Mouse (Mus musculus): ENCODE measurements around the gene Ropn1l.
A peak's percentile ranks its signal among the peaks of the same experiment; 100 is the strongest.

Gene Ropn1l

GRCm38 (mm10) chr15:31453098-31453916, at the start of gene Ropn1l:
Gene Ropn1l, minus strand, starts transcription at chr15:31453737.
- peak; percentile 62 to 76 for DNase-seq (ENCODE audit: low spot score in 2 of 2)

GRCm38 (mm10) chr15:31502996-31503395, 49.5 kb upstream of the Ropn1l start:
- no peak for DNase-seq (ENCODE audit: low spot score in 2 of 2)

DNA sequence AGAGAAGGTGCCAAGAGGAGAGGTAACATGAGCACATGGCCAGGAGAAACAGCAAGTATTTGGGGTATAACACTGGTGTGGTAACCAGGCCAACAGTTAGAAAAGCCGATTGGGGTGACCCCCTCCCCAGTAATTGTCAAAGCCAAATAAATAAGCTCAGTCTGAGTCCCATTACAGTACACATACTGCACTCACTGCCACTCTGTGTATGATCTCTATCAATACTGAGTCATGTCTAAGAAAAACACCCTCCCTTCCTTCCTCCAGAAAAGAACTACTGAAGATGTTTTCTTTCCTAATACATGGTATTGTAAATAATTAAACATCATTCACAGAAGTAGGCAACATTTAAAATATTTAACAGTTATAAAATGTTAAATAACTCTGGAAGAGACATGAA, 48.8 kb upstream of the Ropn1l start:
- DNase-seq (ENCODE audit: low spot score in 2 of 2): no peak

- DNase-seq (ENCODE audit: low spot score in 2 of 2): no peak
Measured at GRCm38 (mm10) chr15:31494803-31495202, 41.3 kb upstream of the Ropn1l start.

- DNase-seq (ENCODE audit: low spot score in 2 of 2): no peak
Measured at GRCm38 (mm10) chr15:31494310-31494709, 40.8 kb upstream of the Ropn1l start.

- DNase-seq (ENCODE audit: low spot score in 2 of 2): no peak
Measured at GRCm38 (mm10) chr15:31487407-31487806, 33.9 kb upstream of the Ropn1l start.

GRCm38 (mm10) chr15:31476678-31477077, 23.1 kb upstream of the Ropn1l start:
- DNase-seq (ENCODE audit: low spot score in 2 of 2): no peak

- no peak for DNase-seq (ENCODE audit: low spot score in 2 of 2)
Measured at GRCm38 (mm10) chr15:31472645-31473574, 19.4 kb upstream of the Ropn1l start.

DNA sequence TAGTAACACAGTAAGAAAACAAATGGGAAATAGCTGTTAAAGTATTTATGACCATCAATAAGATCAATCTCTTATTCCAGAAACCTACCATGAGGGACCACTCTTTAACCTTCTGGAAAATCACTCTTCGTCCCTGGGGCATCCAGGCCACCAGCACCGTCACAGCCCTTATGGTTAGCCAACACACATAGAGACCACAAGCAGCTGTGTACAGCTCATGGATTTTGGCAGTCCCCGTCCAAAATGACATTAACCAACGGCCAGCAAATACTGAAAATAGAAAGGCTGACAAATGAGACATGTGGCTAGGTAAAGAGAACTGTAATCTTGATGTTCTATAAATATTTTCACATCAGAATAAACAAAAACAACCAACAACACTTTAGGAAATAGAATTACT, 18.0 kb upstream of the Ropn1l start:
- DNase-seq (ENCODE audit: low spot score in 2 of 2): no peak

- no peak for DNase-seq (ENCODE audit: low spot score in 2 of 2)
Measured at GRCm38 (mm10) chr15:31469497-31469896, 16.0 kb upstream of the Ropn1l start.

GRCm38 (mm10) chr15:31468806-31469205, 15.3 kb upstream of the Ropn1l start:
- DNase-seq (ENCODE audit: low spot score in 2 of 2): no peak

DNA sequence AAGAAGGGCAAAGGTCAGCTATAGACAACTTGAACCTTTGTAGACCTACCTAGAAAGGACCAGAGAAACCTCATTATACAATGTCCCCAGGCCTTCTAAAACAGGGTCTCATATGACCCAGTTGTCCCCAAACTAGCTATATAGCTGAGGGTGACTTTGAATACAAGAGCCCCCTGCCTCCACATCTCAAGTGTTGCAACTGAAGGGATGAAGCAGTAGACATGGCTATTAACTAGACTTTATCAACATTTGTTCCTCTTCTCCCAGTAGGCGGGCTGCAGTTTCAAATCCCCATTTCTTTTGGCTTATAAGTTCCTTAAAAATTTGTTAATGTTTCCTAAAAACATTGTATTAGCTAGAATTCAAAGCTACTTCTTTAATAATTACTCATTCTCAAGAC, 13.2 kb upstream of the Ropn1l start:
- DNase-seq (ENCODE audit: low spot score in 2 of 2): no peak

- DNase-seq (ENCODE audit: low spot score in 2 of 2): no peak
Measured at GRCm38 (mm10) chr15:31466295-31466694, 12.8 kb upstream of the Ropn1l start.

GRCm38 (mm10) chr15:31465806-31466205, 12.3 kb upstream of the Ropn1l start:
- DNase-seq (ENCODE audit: low spot score in 2 of 2): no peak

DNA sequence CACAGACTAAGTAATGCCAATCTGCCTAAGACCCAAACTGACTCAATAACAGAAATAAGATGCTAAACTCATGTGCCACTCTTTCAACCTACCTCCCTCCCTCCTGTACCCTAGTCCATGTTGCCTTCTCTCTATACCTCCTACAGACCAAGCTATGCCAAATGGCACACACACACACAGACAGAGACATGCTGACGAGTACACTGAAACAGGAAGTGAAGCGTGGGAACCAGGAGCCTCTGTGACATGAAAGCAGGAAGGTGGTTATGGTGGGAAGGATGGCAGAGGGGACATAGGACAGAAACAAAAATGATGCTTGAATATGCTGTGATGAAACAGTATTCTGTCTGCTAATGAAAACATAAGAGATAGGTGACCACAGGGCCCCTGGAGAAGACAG, 7.0 kb upstream of the Ropn1l start:
- DNase-seq (ENCODE audit: low spot score in 2 of 2): no peak

DNA sequence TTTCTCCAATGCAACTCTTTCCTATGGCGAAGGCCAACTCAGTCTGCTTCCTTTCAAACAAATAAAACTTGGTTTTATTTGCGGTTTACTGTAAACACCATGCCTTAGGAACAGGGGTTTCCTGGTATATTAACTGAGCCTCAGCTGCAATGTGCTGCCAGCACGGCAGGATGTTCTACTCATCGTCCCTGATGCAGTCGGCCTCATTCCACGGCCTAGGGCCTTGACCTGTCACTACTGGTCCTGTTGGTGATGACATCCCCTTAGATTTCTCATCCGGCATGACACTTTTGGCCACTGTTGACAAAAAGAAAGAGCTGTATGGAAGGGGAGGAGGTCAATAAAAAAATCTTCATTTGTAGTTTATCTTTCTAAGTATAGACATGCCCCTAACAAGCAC, 4.5 kb upstream of the Ropn1l start:
- no peak for DNase-seq (ENCODE audit: low spot score in 2 of 2)

DNA sequence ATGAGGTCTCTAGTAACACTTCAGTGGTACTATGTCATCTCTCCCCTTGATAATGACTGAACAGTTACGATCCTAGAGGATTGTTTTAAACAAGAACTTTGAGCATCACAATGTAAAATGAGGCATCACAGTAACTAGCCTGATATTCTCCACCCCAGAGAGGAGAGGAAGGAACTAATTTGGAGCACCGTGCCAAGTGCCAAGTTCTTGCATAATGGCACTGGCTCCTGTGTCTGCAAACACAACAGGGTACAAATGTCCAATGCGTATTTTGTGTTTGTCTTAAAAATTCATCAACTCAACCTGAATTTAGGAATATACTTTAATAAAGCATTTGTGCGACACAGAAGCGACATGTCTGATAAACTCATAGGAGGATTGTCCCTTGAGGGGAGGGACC, 2.8 kb upstream of the Ropn1l start:
- no peak for DNase-seq (ENCODE audit: low spot score in 2 of 2)

DNA sequence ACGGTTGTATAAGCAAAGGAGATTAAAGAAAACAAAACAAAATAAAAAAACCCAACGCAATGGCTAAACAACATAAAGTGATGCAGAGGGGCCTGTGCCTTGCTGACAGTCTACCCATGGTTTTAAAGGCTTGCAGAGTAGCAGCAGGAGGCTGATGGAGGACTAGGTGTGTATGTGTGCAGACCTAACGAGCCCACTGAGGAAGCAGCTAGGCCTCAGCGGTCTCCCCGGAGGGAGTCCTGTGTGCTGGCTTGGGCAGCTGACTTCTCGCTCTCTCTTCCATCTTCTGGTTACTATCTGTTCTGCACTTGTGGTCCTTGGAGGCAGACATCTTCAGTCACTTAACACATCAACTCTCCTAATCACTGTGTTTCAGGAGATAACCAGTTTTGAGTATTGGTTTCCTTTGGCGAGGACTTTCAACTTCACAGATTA, 1.3 kb upstream of the Ropn1l start:
- no peak for DNase-seq (ENCODE audit: low spot score in 2 of 2)

DNA sequence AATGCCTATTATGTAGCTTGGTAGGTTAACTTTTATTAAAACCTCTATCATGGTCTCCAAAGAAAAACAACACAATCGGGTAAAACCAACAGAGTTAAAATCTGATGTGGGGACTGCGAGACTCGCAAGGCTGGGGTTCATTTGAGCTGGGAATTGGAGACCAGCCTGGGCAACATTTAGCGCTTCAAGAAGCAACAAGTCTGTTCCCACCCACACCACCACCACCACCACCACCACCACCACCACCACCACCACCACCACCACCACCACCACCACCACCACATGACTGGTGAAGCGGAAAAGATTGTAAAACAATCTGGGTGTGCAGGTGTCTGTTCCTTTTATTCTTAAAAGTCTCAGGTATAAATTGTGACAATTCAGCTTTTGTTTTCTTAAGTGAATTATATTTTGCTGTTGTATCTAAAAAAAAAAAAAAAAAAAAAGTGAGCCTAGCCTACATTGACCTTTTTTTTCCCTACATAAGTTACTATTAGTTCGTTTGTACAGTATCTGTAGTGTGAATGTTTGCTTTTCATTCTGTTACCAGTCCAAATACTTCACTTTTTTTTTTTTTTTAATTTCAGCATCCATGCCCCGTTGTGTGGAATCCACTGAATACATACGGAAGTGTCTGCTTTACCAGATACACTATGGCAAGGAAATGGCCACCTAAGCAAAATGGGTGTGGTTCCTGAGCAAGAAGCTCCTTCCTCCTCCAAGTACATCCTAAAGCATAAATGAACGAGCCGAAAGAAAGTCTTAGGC, 741 bp upstream of the Ropn1l start:
- no peak for DNase-seq (ENCODE audit: low spot score in 2 of 2)

GRCm38 (mm10) chr15:31452336-31453097, 1.0 kb downstream of the Ropn1l start:
- DNase-seq (ENCODE audit: low spot score in 2 of 2): no peak

DNA sequence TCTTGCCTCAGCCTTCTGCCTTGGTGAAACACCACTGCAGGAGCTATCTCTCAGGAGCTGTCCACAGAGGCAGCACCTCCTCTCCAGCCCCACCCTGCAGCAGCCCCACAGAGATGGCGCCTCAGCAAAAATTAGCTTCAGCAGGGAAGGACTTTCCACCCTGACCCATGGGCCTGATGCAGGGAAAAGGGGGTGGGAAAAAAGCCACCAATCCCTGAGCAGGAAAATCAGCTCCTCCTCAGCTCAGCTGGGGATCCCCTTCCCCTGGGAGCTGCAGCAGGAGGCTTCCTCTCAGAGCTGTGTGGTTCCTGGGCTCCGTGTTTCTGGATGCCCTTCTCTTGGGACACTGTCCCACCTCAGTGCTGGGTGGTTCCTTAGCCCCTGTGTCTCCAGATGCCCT, 3.8 kb downstream of the Ropn1l start:
- DNase-seq (ENCODE audit: low spot score in 2 of 2): no peak
